Mouse (Mus musculus) hematopoietic stem cell, adult 5-6 weeks (primary cell): ENCODE measurements at regions not wholly inside any gene's neighbourhood (a gene's known extent, or its start where the extent isn't known, plus 50 kb on each side); places are given as distances from the start of the nearest gene placed in this dataset.
A peak's percentile ranks its signal among the peaks of the same experiment; 100 is the strongest.

Experiments
- ATAC-seq, 2 experiments: fragments of 125-278 bp in 1 of 2; replicated peaks in 1 of 2; 2 replicates each; pipeline ENCODE4 v1.8.0; 2016 to 2017; ENCODE audit warnings: inconsistent platforms in 2 of 2, mild to moderate bottlenecking in 2 of 2, moderate number of reproducible peaks in 2 of 2, low read depth in 1 of 2, moderate TSS enrichment in 1 of 2; ENCODE audit not compliant: low FRiP score in 2 of 2, poor library complexity in 2 of 2, severe bottlenecking in 2 of 2, insufficient read depth in 1 of 2, low TSS enrichment in 1 of 2

GRCm38 (mm10) chr2:128217784-128218467, 92.1 kb downstream of the Bcl2l11 start:
- no peak for ATAC-seq

GRCm38 (mm10) chr2:128218961-128219360, 93.1 kb downstream of the Bcl2l11 start:
- no peak for ATAC-seq

- ATAC-seq, result peak; percentile 42 to 66; a peak in 2 of 4 replicates
These were observed 95.2 kb downstream of the Bcl2l11 start for GRCm38 (mm10) chr2:128221055-128221454.

- no peak for ATAC-seq
These were observed 95.8 kb downstream of the Bcl2l11 start for GRCm38 (mm10) chr2:128221657-128222056.

GRCm38 (mm10) chr2:128226465-128227047, 100.7 kb downstream of the Bcl2l11 start:
- no peak for ATAC-seq

GRCm38 (mm10) chr2:128229730-128230129, 103.9 kb downstream of the Bcl2l11 start:
- ATAC-seq, result no peak

GRCm38 (mm10) chr2:128230921-128231320, 105.1 kb downstream of the Bcl2l11 start:
- ATAC-seq, result no peak

- ATAC-seq, result no peak
These were observed 105.5 kb downstream of the Bcl2l11 start for GRCm38 (mm10) chr2:128231338-128231737.

GRCm38 (mm10) chr2:128232027-128232426, 106.2 kb downstream of the Bcl2l11 start:
- ATAC-seq, result peak; percentile 36 to 73; a peak in 2 of 4 replicates

- no peak for ATAC-seq
These were observed 109.3 kb downstream of the Bcl2l11 start for GRCm38 (mm10) chr2:128235127-128235526.

GRCm38 (mm10) chr2:128239451-128239850, 113.6 kb downstream of the Bcl2l11 start:
- no peak for ATAC-seq

- ATAC-seq, result no peak
These were observed 114.2 kb downstream of the Bcl2l11 start for GRCm38 (mm10) chr2:128240054-128240453.

- ATAC-seq, result no peak
These were observed 114.9 kb downstream of the Bcl2l11 start for GRCm38 (mm10) chr2:128240536-128241279.

- ATAC-seq, result no peak
These were observed 115.4 kb downstream of the Bcl2l11 start for GRCm38 (mm10) chr2:128241280-128241665.

GRCm38 (mm10) chr2:128245544-128245943, 119.7 kb downstream of the Bcl2l11 start:
- no peak for ATAC-seq

- no peak for ATAC-seq
These were observed 122.1 kb downstream of the Bcl2l11 start for GRCm38 (mm10) chr2:128247967-128248366.

- ATAC-seq, result no peak
These were observed 123.3 kb downstream of the Bcl2l11 start for GRCm38 (mm10) chr2:128249188-128249587.

- ATAC-seq, result no peak
These were observed 123.8 kb downstream of the Bcl2l11 start for GRCm38 (mm10) chr2:128249607-128250006.
